Mouse (Mus musculus): Measurements from ENCODE around the gene Map4k4.

DNA sequence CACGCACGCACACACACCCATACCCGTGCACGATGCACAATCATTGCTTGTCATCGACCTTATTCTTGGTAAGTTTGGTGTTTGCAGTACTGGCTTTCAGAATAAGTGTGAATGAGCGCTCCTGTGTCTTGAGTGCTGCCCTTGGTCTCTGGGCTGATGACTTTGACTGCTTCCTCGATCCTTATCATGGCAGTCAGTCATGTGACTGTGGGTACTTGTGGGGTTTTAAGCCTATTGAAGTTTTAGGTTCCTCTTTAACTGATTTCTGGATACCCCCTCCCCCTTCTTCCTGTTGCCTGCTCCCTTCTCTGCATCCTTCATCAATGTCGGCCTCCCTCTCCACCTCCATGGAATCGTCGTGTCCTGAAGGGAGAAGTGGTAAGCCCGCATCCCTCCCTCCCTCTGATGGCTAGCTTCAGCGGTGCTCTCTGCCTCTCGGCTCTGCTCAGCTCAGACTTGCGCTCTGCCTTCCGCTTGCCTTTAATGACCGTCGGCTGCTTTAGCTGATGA lies 107.3 kb downstream of the Map4k4 start:
- TF ChIP-seq CTCF (IDR thresholded peaks at IDR 0.05; ENCODE audit: low read depth, low read length) (no peak), POLR2A (IDR thresholded peaks at IDR 0.05; ENCODE audit: borderline replicate concordance, low read depth, low read length) (no peak)
